Mouse (Mus musculus) stomach, postnatal 0 days (tissue): ENCODE data around the gene Hydin.

Source experiments
- CTCF ChIP-seq: IDR thresholded peaks from 2 replicates; pipeline ENCODE4 v1.5.1; 2016; ENCODE audit warnings: antibody characterized with exemption, low read depth, mild to moderate bottlenecking, moderate library complexity
- EP300 ChIP-seq: optimal IDR thresholded peaks from 2 replicates; pipeline ENCODE3; 2016; ENCODE audit warnings: antibody characterized with exemption

- no peak for TF ChIP-seq CTCF
- TF ChIP-seq EP300, result no peak
These were observed 85.1 kb downstream of the Hydin start for GRCm38 (mm10) chr8:110351909-110352308.
